Mouse (Mus musculus) urinary bladder, postnatal 4 days (tissue): ENCODE results near the gene Adcy10.

ENCODE experiments used
- DNase-seq, 2 experiments: peaks; one replicate each; pipeline ENCODE4 v3.0.0; 2021 to 2022; ENCODE audit warnings: low spot score in 2 of 2

Adcy10 gene

DNA sequence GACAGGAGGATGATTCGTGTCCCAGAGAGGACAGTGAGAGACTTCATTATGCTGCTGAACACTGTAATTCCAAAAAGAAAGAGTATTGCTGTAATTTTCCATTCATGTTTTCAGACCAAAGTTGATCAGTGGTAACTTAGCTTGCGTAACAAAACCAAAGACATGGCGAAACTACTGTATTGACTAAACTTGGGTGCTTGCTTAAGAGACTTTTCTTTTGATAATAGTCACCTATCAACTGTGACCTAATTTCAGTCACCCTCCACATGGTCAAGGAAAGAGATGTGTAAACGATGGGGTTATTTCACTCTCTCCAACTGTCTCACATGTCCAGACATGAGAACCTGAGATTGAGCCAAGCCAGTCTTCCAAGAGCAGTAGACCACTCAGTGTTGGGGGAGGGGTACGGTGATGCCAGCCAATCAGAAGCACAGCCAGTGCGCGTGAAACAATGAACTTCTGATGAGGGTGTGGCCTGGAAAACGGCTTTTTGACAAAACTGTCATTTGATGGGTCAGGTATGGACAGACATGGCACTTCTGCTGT is at the start of gene Adcy10:
Gene Adcy10 (plus strand): TSS at position 496 of the 546 bp plus-strand sequence.
- no peak for DNase-seq

DNA sequence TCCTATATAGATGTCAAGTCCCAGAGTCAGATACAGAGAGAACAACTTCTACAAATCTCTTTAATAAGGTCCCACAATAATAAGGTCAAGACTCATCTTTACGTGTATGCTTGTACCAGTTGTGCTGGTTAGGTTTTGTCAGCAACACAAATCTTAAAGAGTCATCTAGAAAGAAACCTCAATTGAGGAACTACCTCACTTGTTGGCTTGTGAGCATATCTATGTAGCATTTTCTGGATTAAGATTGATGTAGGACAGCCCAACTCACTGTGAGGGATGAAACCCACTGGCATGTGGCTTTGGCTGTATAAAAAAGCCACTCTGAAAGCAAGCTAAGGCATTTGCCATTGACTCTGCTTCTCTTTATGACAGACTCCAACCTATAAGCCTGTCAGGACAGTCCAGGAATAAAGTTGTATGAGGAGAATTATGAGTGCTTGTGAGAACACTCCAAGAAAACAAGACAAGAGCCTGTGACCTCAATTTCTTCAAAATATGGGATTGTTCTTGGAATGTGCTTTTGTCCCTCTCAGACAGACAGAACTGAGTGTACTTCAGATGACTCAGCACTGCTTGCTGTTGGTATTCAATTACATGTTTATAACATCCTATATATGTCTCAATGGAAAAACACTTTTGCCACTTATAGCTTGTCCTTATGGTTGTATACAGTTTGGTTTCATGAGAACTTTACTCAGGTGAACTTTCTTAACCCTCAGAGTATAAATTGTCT is 46.5 kb upstream of the Adcy10 start:
- DNase-seq: no peak

DNA sequence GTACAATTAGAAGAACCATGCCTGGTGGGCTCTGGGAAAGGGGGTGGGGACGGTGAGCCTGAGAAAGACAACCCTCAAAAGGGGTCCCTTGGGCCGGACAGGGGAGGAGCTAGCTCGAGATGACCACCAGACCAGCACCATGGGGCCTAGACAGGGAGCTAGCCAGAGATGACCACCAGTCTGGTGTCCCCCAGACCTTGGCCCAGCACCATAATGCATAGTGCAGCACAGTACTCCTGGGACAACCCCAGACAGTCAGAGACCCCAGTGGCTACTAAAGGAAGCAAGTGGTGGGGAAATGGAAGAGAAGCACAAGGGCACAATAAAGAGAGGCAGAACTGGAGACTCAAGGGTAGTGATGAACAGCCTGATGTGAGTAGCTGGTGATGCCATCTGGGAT is 44.2 kb upstream of the Adcy10 start:
- DNase-seq: no peak

DNA sequence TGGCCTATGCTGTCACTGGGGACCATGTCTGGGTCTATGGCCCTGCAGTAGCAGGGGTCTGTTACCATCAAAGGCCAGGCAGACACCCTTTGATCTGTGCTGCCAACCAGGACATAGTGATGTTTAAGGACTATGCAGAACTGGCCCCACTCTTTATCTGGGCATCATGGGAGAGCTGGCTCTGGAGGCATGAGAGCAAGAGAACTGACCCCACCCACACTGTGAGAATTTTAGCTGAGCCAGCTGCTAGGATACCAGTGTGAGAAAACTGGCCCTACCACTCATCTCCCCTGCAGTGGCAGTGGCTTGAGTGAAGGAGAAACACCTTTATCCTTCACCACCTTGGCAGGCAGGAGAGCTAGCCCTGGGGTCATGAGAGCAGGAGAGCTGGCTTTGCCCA is 43.8 kb upstream of the Adcy10 start:
- DNase-seq: no peak

DNA sequence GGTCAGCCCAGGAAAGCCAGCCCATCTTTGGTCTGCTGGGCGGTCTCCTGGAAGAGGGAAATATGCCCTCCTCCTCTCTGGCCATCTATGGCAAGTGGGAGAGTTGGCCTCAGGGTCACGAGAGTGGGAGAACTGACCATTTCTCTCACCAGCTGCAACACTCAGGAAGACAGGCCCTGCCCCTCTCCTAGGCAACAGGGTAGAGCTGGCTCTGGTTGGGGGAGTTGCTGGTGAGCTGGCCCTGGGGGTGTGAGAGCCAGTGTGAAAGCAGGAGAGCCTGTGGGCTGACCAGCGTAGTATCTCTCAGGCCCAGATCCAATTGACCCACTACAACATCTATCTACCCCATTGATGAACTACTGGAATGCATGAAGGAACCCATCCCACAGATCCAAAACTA is 43.3 kb upstream of the Adcy10 start:
- no peak for DNase-seq

- DNase-seq: no peak
Observed at GRCm38 (mm10) chr1:165459041-165459502, 25.9 kb upstream of the Adcy10 start.

GRCm38 (mm10) chr1:165459503-165460181 is 25.3 kb upstream of the Adcy10 start:
- peak in 1 of 2 experiments; percentile 64 for DNase-seq

DNA sequence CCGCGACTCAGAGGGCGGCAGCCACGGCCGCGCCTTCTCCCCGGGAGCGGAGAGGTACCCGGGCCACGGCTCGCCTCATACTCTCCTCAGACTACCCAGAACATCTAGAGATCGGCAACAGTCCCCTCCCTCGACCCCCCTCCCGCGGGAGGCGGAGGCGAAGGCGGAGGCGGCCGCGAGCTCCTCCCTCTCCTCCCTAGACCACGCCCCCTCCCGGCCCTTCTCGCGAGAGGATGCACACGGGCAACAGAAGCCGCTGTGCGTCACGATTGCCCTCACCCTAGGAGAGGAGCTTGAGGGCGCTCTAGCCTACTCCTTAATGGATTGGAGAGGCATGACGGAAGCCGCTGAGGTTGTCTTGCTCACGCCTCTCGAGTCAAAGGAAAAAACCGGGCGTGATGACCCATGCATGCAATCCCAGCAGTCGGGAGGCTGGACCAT is 24.6 kb upstream of the Adcy10 start, which contains the start of the genes Dcaf6 and Mpc2:
Gene Dcaf6 (minus strand): TSS at position 116 of the 441 bp plus-strand sequence.
Gene Mpc2 (plus strand): TSS at position 278 of the 441 bp plus-strand sequence.
- DNase-seq: peak; percentile 100

DNA sequence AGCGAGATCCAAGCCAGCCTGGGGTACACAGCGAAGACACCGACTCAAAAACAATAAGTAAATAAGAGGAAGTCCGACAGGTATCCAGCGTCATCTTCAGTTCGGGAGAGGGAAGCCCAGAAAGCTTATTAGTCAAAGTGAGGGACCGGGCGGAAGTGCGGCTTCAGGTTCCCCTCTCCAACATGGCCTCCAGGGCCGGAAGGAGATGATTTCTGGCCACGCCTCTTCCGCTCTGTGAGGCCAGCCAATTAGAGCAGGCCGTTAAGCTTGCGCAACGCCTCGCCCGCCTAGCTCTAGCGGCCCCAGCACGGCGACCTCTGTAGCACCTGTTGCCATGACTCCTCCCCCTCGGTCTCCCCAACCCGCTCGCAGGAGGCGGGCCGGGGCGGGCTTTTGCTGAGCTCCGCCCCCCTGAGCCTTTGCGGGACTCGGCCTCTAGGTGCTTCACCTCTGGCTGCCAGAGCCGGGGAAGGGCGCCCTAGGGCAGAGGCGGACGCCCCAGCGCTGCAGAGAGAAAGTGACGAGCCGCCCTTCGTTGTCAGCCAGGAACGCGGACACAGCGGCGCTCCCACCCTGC is 24.1 kb upstream of the Adcy10 start:
- peak; percentile 98 to 99 for DNase-seq

DNA sequence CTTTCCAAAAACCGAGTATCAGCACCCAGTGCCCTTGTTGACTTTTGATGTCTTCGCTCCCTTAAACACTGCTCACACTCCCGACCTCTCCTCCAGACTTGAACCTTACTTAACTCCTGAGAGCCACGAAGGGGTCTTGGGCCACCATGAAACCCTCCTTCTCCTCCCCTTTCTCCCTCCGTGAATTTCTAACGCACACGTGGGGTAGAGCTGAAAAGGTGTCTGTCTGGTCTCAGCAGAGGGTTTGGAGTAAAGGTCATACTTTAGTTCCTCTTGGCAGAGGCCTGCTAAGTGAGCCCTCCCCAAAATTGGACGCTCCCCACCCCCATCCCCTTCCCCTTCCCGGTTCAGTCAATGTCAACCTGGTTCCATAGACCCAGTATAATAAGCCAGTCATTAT is 23.3 kb upstream of the Adcy10 start:
- DNase-seq: no peak

DNA sequence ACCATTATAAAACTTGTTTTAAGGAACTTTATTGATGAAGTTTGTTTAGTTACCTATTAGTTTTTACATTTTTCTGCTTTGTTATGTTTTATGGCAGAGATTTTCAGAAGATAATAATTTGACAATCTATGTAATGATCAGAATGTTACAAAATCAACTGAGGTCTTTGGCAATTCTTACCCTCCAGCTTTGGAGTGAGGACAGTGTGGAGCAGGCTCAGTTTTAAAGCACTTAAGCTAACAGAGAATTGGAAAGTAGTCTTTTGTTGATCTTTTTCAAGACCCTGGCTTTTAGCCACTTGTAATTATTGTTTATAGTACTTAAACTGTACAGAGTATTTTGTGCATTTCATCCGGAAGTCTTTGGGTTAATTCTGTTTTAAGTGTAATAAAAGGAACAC is 22.1 kb upstream of the Adcy10 start:
- DNase-seq: no peak

DNA sequence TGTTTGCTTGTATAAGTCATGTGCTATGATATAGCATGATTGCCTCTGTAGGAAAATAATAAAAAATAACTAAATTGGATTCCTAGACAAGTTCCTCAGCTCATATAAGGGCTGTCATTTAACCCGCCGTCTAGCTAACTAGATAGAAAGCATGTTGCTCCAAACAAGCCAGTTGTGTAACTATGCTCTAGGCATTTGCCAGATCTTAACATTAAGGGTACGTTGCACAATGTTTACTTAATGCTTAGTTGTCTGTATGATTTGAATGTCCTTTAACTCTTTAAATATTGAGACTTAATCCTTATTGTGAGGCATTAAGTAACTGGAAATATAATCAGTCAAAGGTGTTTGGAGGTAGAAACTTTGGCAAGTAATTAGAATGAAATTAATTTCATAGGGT is 20.4 kb upstream of the Adcy10 start:
- no peak for DNase-seq

GRCm38 (mm10) chr1:165468971-165469370 is 16.0 kb upstream of the Adcy10 start:
- no peak for DNase-seq

GRCm38 (mm10) chr1:165469717-165470116 is 15.3 kb upstream of the Adcy10 start:
- no peak for DNase-seq

DNA sequence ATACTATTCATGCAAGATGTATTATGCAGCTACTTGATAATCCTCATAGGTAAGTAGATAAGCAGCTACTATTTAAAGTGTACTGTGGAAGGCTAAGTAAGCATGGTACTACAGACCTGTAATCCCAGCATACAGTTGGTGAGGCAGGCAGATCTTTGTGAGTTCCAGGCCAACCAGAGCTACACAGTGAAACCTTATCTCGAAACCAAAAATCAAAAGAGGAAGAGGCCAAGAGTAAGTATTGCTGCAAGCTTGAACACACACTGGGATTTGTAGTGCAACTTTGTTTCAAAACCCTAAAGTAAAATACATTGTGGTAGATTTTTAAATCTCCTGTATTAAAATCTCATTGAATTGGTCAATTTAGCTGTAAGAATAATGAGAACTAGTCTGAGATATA is 13.5 kb upstream of the Adcy10 start:
- no peak for DNase-seq

GRCm38 (mm10) chr1:165486108-165486507 is 1.1 kb downstream of the Adcy10 start:
- no peak for DNase-seq

- no peak for DNase-seq
Observed at GRCm38 (mm10) chr1:165489197-165489596, 4.2 kb downstream of the Adcy10 start.

GRCm38 (mm10) chr1:165498856-165499255 is 13.9 kb downstream of the Adcy10 start:
- no peak for DNase-seq

- no peak for DNase-seq
Observed at GRCm38 (mm10) chr1:165503307-165504024, 18.5 kb downstream of the Adcy10 start.

- DNase-seq: no peak
Observed at GRCm38 (mm10) chr1:165506303-165506702, 21.3 kb downstream of the Adcy10 start.

GRCm38 (mm10) chr1:165510161-165510560 is 25.2 kb downstream of the Adcy10 start:
- DNase-seq: no peak

GRCm38 (mm10) chr1:165520716-165521115 is 35.7 kb downstream of the Adcy10 start:
- DNase-seq: no peak
